Mouse (Mus musculus) embryonic fibroblast, embryonic 13.5 days (primary cell): ENCODE data around the gene Cpvl.

Source experiments
- CTCF ChIP-seq: IDR thresholded peaks from 2 replicates; pipeline ENCODE4 v1.5.1; 2011; ENCODE audit warnings: mild to moderate bottlenecking, control low read depth, low read length, moderate library complexity, borderline replicate concordance; ENCODE audit not compliant: insufficient read depth
- POLR2A ChIP-seq: IDR thresholded peaks from 2 replicates; pipeline ENCODE4 v1.6.1; 2011; ENCODE audit warnings: low read depth, mild to moderate bottlenecking, control low read depth, low read length, moderate library complexity

- TF ChIP-seq CTCF (no peak), POLR2A (no peak)
Observed at GRCm38 (mm10) chr6:53995519-53995918, 17.0 kb upstream of the Cpvl start.
